Mouse (Mus musculus) gonadal fat pad, adult 2 months (tissue): ENCODE results near the gene Serpine1. TPM values are rescaled to one million over a fixed set of nuclear protein-coding genes. Genes with fewer than 3 reads are reported as not detected.

Experiments
- DNase-seq: peaks from one replicate; pipeline ENCODE4 v3.0.0-alpha.2; 2012; ENCODE audit warnings: low read depth
- polyA plus RNA-seq: library from polyadenylated mRNA; depleted of rRNA; stranded (reverse); fragments of >200 nt; gene quantifications from 2 replicates; pipeline ENCODE4 v1.2.3, GENCODE M21; 2012

The Serpine1 gene
- polyA plus RNA-seq, 1 experiment = 9.2 TPM

GRCm38 (mm10) chr5:137096037-137096436 lies 24.0 kb upstream of the Serpine1 start:
- no peak for DNase-seq

GRCm38 (mm10) chr5:137095135-137095534 lies 23.1 kb upstream of the Serpine1 start:
- no peak for DNase-seq

GRCm38 (mm10) chr5:137093720-137094119 lies 21.7 kb upstream of the Serpine1 start:
- no peak for DNase-seq

- no peak for DNase-seq
Observed at GRCm38 (mm10) chr5:137091560-137091959, 19.5 kb upstream of the Serpine1 start.

GRCm38 (mm10) chr5:137090870-137091269 lies 18.8 kb upstream of the Serpine1 start:
- no peak for DNase-seq

GRCm38 (mm10) chr5:137087410-137087809 lies 15.3 kb upstream of the Serpine1 start:
- DNase-seq = no peak

- DNase-seq = no peak
Observed at GRCm38 (mm10) chr5:137085731-137086130, 13.7 kb upstream of the Serpine1 start.

GRCm38 (mm10) chr5:137085021-137085420 lies 13.0 kb upstream of the Serpine1 start:
- DNase-seq = no peak

- no peak for DNase-seq
Observed at GRCm38 (mm10) chr5:137083051-137083450, 11.0 kb upstream of the Serpine1 start.

- no peak for DNase-seq
Observed at GRCm38 (mm10) chr5:137079849-137080248, 7.8 kb upstream of the Serpine1 start.

GRCm38 (mm10) chr5:137078616-137079015 lies 6.5 kb upstream of the Serpine1 start:
- no peak for DNase-seq

- DNase-seq = no peak
Observed at GRCm38 (mm10) chr5:137078041-137078440, 6.0 kb upstream of the Serpine1 start.

GRCm38 (mm10) chr5:137077187-137077586 lies 5.1 kb upstream of the Serpine1 start:
- DNase-seq = no peak

GRCm38 (mm10) chr5:137076191-137076930 lies 4.3 kb upstream of the Serpine1 start:
- DNase-seq = no peak

- DNase-seq = no peak
Observed at GRCm38 (mm10) chr5:137075726-137076125, 3.7 kb upstream of the Serpine1 start.

- no peak for DNase-seq
Observed at GRCm38 (mm10) chr5:137074191-137074651, 2.2 kb upstream of the Serpine1 start.

GRCm38 (mm10) chr5:137073141-137073540 lies 1.1 kb upstream of the Serpine1 start:
- DNase-seq = no peak

GRCm38 (mm10) chr5:137070881-137071605 lies 1.0 kb downstream of the Serpine1 start:
- DNase-seq = no peak

- DNase-seq = no peak
Observed at GRCm38 (mm10) chr5:137068711-137069110, 3.4 kb downstream of the Serpine1 start.

- DNase-seq = no peak
Observed at GRCm38 (mm10) chr5:137065923-137066322, 6.1 kb downstream of the Serpine1 start.

GRCm38 (mm10) chr5:137065454-137065853 lies 6.6 kb downstream of the Serpine1 start:
- DNase-seq = no peak

GRCm38 (mm10) chr5:137062601-137063000 lies 9.5 kb downstream of the Serpine1 start:
- DNase-seq = no peak
